Mouse (Mus musculus): ENCODE data around the gene Clasp2.

GRCm38 (mm10) chr9:113813086-113813485 lies 71.8 kb downstream of the Clasp2 start:
- no peak for TF ChIP-seq CTCF (IDR thresholded peaks at IDR 0.05; ENCODE audit: insufficient read depth, low read depth, low read length)
- no peak for TF ChIP-seq POLR2A (IDR thresholded peaks at IDR 0.05; ENCODE audit: insufficient read depth, low read depth, low read length)

Measured in olfactory bulb, adult 2 months (tissue).